Mouse (Mus musculus) 3134 (cell line): ENCODE measurements around the gene Fam71f1.
"Not testable (repeated sequence)": the region's sequence is repeated elsewhere in the genome, so short reads cannot be mapped to it uniquely, and the experiment has no call there.

ENCODE experiments used
- DNase-seq: peaks from one replicate; pipeline ENCODE4 v3.0.0-alpha.2; 2011; ENCODE audit warnings: low spot score; ENCODE audit not compliant: insufficient read length; ENCODE audit errors: extremely low read depth

The Fam71f1 gene

DNA sequence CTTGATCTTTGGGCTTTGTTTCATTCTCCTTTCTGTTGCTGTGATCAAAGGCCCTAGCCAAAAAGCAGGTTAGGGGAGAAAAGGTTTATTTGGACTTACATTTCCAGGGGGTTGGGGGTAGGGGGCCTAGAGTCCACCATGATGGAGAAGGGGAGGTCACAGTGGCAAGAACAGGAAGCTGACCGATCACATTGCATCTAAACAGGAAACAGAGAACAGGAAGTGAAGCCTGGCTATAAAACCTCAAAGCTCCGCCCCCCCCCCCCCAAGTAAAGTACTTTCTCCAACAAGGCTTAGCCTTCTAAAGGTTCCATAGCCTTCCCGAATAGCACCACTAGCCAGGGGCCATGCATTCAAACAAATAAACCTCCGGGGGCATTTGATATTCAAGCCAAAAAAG, 3.8 kb downstream of the Fam71f1 start:
- DNase-seq, result no peak

DNA sequence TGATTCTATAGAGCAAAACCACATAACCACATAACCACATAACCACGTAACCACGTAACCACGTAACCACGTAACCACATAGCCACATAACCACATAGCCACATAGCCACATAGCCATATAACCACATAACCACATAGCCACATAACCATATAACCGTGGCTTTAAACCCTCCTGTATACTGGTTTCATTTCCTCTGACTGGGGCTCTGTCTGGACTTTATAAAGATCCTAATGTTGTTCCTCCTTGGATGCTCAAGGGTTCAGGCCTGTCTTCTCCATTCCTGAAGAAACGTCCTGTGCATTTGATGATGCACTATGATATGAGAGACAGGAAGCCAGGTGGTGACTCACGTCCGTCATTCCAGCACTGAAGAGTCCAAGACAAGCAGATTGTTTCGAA, 8.0 kb downstream of the Fam71f1 start:
- peak; percentile 60 for DNase-seq

DNA sequence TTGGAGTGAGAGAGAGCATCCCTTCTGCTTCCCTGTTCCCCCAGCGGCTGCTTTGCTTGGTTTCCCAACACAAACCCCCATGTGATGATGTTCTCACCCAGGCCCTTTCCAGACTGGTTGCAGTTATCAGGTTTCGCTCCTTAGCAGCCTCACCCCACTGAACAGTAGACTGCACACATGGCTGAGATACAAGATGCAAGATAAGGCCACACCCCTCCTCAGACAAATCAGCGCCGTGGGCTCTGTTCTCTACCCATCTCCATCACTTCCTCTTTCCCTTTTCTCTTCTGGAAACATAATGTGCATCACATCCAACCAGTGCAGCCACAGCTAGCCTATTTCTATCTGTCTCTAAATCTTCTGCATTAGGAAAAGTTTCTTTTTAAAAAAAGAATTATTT, 10.6 kb downstream of the Fam71f1 start:
- no peak for DNase-seq

DNA sequence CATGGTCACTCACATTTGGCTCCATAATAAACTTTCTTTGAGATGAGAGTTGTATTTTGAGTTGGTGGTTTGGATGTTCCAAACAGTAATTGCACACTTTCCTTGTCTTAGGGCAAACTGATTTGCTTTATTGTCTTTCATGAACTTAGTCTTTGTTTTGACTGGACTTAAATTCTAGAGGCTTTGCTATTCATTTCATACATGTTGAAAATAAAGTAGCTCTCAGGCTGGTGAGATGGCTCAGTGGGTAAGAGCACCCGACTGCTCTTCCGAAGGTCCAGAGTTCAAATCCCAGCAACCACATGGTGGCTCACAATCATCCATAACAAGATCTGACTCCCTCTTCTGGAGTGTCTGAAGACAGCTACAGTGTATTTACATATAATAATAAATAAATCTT, 27.6 kb downstream of the Fam71f1 start:
- not testable (repeated sequence) for DNase-seq

DNA sequence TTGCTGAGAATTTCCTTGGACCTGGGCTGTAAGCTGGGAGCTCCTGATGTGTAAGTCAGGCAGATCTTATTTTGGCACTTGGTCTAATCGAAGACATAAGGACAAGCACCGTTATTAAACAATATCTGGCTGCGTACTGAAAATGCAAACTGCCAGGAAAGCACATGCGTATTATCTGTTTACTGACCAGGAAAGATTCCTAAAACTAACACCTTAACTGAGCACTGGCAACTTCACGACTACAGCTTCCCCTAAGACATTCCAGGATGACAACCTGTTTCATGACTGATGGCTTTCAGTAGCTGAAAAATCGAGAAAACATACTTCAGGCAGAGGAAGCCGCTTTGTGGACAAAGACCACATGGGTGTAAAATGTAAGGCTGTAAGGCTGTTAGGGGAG, 28.2 kb downstream of the Fam71f1 start:
- no peak for DNase-seq

DNA sequence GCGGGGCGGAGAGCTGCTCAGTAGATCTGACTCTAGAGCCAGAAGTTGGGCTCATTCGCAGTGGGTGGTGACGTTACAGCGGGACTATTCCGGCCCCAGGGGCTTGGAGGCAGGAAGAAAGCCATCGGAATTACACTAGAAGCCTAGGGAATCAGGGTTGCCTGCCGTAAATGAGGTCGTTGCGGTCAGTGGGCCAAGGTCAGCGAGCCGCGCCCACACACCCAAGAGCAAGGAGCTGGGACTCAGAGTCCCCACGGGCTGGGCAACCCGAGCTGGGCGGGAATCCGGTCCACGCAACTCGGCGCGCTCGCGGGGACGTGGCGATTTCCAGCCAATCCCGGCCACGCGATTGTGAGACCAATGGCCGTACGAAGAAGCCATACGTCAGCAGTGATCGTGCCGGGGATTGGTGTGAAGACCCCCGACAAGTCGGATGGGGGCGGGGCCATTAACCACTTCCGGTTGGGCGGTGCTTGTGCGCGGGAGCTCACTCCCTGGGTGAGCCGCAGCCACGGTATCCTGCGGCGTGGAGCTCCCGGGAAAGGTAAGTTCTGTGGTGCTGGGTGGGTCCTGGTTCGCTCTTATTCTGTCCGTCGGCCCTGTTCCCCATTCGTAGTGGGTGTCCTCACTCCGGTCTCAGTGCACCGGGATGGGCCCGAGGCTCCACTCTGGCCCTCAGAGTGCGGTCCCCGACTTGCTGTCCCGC, 28.9 kb downstream of the Fam71f1 start, which contains the start of gene Calu:
Gene Calu, plus strand, starts transcription at position 405 of the 706 bp plus-strand sequence.
- DNase-seq, result peak; percentile 100

DNA sequence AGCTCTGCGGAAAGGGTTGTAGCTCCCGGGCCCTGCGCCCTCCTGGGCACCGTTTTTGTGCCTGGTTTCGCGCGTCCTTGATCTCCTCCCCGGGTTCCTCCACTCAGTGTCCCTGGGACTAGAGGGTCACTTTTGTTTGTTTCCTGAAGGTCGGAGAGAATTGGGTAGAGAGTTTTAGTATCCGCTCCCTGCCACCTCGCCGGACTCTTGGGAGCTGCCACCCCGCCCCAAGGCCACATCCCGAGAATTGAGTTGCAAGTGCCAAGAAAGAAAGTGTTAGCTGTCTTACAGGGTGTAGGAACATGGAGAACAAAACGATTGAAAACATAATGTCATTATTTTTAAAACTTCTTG, 29.4 kb downstream of the Fam71f1 start:
- DNase-seq, result no peak

DNA sequence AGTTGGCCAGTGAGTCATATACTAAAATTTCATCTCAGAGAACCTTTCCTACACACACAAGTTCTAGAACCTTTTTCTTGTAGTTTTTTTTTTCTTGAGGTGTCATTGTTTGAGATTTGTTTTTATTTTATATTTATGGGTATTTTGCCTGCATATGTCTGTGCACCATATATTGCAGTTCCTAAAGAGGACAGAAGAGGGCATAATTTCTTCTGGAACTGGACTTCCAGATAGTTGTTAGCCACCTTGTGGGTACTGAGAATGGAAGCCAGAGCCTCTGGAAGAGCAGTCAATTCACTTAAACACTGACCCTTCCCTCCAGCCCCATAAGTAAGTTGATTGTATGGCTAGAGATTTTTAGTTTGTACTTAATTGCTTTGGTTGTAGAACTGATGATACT, 32.7 kb downstream of the Fam71f1 start:
- DNase-seq, result no peak

DNA sequence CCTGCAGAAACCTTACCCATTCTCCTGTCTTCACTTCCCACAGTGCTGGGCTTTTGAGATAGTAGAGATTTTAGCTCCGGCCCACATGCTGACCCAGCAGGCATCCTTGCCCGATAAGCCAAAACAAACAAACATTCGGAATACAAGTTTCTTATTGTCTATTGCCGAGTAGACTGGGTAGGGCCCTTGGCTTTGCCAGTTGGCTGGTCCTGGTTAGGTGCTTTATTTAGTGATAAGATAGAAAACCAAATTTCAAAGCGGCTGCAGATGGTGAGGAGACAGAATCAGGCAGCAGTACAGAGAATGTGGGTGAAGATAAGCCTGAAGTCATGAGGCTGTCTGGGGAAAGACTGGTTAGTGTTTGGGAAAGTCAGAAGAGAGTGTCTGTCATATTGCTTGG, 33.9 kb downstream of the Fam71f1 start:
- no peak for DNase-seq

DNA sequence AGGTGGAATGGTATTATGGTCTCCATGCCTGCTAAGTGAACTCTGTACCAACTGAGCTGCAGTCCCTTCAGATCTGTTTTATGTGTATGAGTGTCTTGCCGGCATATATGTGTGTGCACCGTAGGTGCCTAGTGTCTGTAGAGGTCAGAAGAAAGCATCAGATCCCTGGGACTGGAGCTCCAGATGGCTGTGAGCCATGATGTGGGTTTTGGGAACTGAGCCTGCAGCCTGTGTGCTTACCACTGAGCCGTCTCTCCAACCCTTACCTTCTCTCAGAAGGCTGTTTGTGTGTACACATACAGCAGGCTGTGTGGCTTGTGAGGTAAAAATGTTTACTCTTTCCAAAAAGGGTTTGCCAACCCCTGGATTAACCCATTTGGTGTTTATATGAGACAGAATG, 40.4 kb downstream of the Fam71f1 start:
- no peak for DNase-seq

DNA sequence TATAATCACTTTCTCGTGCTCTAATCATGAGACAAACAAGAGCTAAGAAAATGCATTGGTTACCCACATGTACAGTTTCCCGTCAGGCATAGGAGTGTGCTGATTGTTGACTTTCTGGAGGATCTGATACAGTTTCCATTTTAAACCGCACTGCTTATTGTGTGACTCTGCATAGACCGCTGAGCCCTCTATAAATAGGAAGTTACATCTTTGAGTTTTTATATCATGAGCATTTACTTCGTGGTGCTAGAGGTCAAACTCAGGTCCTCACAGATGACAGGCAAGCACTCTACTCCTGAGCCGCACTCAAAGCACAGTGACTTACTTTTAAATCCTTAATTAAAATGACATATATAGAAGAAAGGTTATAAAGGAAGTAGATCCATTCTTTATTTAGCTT, 41.3 kb downstream of the Fam71f1 start:
- no peak for DNase-seq

DNA sequence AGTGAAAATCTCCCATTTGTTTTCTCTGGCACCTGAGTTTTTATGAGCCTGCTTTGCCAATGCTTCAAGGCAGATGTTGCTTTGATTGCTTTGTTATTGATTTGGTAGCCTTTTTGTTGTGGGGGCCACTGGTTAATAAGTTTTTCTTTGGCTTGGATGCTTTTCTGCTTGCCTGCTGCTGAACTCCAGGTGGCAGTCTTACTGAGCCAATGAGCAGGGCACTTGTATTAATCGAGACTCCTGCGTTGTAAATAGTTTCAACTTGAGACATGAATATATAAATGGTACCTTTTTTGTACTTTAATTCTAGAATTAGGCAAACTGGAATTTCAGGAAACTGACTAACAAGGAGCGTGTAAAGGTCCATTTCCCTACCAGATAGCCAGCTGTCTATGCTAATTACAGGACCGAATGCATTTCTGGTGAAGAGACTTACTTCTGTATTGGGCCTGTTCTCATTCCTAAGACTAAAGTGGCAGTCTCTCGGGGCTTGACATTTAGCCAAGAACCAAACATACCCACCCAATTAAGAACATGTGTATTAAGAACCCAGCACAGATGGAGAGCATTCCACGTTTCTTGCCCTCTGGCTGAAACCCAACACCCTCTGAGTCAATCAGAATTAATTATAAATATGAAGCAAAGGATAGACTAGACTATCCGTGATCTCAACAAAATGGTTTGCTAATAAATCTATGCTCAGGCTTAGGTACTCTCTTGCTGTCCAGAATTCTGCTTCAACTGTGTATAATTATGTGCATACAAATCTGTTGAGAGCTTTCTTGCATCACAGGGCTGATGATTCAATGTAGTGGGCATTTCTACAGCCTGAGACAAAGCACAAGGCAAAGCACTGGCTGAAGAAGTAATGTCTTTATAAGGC, 43.5 kb downstream of the Fam71f1 start:
- no peak for DNase-seq

DNA sequence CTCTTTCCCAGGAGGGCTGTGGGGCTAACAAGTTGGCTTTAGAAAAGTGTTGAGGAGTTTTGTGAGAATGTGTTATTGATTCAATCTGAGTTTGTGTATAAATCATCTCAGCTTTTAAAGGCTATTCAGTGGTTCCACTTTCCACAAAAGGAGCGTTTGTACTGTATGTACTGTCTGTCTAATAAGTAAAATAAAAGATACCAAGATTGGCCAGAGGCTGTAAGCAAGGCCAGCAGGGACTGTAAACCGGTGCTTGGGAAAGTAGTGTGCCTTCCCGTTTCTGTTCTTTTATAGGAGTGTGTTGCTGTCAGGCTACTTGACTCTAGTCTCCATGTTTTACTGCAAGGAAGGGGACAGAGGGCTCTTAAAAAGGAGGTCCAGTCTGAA, 44.2 kb downstream of the Fam71f1 start:
- DNase-seq, result no peak

DNA sequence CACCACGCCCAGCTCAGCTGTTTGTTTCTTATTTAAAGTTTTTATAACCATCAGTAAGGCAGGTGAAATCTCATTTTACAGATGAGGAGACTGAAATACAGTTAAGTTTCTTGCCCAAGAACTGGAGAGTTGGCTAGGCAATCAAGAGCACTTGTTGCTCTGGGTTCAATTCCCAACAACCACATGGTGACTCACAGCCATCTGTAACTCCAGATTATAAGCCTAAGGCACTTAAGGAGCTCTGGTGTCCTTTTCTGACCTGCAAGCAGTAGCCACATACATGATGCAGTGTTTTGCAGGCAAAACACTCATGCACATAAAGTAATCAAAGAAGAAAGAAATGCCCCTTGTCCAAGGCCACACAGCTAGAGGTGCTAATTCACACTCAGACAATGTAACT, 46.3 kb downstream of the Fam71f1 start:
- no peak for DNase-seq

DNA sequence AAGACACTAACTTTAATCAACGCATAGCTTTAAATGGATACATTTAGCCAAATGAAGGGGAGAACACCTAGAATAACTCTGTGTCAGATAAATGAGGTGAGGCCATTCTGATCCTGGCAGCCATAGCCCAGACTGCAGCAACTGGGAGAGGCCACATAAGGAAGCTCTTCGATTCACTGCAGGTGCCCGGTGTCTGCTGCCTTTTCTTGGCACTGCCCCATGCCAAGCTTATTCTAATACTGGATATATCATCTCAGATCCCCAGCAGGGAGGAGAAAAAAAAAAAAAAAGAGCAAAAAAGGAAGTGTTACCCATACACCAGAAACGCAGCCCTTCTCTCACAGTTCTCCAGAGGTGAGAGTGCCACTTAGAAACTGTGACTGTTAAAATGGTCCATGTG, 58.4 kb downstream of the Fam71f1 start:
- DNase-seq, result no peak

DNA sequence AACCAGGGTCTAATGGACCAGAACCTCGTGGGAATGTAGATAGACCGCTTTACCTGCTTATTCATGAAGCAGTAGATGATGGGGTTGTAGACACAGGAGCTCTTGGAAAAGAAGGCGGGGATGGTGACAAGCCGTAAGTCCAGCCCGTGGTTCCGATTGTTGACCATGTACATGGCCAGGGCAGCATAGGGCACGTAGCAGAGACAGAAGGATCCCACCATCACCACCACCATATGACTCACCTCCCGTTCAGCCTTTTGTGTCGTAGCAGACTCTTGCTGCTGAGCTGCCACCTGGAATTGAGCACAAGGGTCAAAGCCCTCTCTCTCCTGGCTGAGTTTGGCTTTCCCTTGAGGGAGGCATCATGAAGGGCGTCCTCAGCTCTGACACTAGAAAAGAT, 59.7 kb downstream of the Fam71f1 start:
- DNase-seq, result no peak

DNA sequence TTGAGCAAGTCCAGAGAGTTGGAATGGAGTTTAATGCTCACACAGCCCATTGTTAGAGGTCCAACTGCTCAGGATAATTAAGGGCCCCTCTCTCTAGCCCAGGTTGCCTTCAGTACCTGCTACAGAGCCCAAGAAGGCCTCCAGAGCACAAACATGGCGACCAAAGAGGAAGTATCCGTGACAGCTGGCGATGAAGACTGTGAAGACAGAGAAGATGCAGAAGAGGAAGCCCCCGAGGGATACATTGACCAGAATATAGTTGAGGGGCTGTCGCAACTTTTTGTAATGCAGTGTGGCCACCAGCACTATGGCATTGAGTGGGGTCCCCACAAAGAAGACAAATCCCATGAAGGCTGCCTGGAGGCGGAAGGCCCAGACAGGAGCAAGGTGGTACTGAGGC, 61.0 kb downstream of the Fam71f1 start:
- no peak for DNase-seq

DNA sequence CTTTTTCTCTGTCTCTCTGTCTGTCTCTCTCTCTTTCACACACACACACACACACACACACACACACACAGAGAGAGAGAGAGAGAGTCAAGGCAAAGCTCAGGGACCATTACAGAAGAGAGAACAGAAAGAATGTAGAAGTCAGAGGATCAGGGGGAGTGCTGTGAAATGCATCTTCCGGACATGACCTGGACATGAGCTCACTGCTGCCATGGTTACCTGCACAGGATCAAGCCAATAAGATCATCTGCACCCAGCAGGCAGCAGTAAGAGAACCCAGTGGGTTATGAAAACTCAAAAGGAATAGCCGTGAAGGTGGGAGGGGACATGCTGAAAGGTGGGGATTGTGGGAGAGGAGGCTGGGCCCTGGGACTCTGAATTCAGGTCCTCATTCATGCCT, 63.5 kb downstream of the Fam71f1 start:
- no peak for DNase-seq
